Mouse (Mus musculus) gastrocnemius, adult 18-20 months (tissue): ENCODE measurements around the gene Celf1. TPM values are rescaled to one million over a fixed set of nuclear protein-coding genes. Genes with fewer than 3 reads are reported as not detected.

ENCODE experiments used
- DNase-seq: peaks from one replicate; pipeline ENCODE4 v3.0.0; 2021; ENCODE audit warnings: low spot score
- total RNA-seq, 2 experiments: library from RNA; stranded (reverse); gene quantifications; 2 replicates each; pipeline ENCODE4 v1.2.3; 2021

Gene Celf1
- total RNA-seq, 2 experiments from 2014 or later: 50.3 to 63.6 TPM

DNA sequence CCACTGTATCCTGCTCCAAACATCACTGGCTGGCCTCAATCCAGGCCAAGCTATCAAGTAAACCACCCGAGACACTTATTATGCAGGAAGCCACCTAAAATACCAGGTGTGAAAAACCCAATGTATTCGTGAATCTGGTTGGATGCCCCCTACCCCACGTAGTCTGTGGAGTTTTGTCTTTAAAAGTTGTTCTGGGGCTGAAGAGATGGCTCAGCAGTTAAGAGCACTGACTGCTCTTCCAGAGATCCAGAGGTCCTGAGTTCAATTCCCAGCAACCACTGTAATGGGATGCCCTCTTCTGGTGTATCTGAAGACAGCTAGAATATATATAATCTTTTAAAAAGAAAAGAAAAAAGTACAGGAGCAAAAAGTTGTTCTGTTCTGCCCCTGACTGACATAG lies 1.8 kb upstream of the Celf1 start:
- no peak for DNase-seq

DNA sequence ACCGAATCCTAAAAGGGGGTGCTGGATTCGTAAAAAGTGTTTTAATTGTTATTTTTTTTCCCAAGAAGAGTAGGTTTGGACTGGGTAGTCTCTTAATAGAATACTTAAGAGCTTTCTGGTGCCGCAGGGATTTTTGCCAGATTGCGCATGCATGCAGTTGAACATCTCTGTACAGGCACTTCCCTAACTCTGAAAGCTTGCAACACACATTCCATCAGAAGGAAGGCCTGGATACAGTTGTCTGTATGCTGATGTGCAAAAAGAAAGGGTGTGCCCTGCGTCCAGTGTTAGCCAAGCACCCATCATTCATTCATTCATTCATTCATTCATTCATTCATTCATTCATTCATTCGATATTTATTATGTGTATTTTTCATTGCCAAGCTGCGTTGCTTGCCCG lies 432 bp upstream of the Celf1 start:
- DNase-seq: peak; percentile 7

DNA sequence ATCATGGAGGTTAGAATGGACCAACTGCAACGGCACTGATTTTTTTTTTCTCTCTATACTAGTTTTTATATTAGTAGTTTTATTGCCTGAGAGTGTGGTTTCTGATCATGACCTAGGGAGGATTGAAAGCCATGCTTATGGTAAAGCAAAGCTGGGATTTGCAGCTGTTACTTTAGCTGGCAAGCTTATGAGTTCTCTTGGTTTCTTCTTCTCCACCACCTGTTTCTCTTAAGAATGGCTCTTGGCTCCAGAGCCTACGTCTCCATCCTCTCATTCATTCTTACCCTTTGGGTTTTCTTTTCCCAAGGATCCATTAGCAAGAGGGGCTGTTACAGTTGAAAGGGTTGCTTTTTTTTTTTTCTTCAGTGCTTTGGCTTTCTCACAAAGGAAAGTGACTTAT lies 1.6 kb downstream of the Celf1 start:
- no peak for DNase-seq

DNA sequence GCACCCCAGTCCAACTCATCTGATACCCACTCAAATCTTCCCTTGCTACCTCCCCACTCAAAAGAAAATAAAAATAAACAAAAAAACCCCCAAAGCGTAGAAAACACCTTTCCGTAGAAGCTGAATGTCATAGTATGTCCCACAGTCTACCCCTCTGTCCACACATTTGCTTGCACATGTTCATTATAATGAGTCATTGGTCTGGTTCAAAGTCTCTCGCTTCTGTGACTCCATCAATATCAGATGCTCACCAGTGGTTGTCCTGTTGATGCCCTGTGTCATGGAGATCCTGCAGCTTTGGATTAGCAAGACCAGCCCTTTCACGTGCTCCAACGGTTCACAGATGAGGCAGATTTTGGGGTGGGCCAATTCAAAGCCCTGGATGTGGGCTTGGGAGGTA lies 10.0 kb downstream of the Celf1 start:
- no peak for DNase-seq

DNA sequence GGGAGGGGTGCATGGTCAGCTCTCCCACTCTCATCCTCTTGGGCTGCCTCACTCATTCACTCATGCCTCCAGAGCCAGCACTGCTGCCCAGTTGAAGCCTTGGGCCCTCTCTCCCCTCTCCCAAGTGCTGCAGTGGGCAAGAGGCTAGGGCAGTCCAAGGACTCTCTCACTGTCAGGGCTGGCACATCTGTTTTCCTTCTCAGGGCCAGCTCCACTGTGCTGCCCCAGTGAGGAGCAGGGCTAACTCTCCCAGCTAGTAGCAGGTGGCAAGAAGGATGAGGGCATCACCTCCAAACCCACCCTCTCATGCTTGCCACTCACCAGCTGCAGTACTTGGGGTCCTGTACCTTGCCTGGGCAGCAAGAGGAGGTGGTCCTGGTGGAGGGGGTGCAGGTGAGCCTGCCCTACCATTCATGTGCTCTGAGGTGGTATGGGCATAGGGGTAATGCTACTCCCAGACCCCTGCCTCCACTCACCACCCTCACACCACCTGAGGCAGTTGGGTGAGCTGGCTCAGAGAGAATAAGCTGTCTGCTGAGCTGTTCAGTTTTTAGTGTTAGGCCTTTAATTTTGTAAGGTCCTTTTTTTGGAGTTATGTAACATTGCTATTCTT lies 10.5 kb downstream of the Celf1 start:
- DNase-seq: no peak

- DNase-seq: no peak
These were observed 13.3 kb downstream of the Celf1 start for GRCm38 (mm10) chr2:90953461-90953860.

DNA sequence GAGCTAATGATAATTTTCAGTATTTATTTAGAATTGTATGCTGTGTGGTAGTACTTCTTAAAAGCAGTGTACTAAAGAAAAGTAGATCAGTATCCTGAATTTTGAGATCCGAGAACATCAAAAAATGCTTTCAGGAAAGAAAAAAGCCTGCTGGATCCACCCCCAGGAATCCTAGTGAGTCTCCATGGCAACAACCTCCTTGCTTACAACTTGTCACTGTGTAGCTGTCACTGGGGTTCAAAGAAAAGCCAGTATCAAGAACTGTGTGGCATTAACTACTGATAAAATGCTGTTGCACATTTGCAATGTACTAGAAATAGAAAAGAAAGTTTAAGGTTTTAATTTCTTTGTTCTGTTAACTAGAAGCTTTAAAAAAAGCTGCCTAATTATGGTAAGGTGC lies 15.9 kb downstream of the Celf1 start:
- DNase-seq: no peak

DNA sequence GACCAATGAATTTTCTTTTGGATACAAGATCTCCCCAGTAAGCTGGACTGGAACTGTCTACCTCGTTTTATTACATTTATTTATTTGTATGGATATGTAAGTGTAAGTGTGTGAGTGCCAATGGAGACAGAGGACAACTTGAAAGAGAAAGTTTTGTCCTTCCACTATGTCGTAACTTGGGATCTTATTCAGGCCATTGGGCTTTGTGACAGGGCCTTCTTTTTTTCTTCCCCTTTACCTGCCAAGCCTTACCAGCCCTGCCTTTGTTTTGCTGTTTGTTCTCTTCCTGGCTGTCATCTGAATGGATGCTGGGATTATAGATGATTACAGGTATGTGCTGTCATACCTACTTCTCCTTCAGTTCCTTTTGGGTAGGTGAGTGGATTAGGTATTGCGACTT lies 18.7 kb downstream of the Celf1 start:
- no peak for DNase-seq

GRCm38 (mm10) chr2:90960012-90960411 lies 19.8 kb downstream of the Celf1 start:
- no peak for DNase-seq

DNA sequence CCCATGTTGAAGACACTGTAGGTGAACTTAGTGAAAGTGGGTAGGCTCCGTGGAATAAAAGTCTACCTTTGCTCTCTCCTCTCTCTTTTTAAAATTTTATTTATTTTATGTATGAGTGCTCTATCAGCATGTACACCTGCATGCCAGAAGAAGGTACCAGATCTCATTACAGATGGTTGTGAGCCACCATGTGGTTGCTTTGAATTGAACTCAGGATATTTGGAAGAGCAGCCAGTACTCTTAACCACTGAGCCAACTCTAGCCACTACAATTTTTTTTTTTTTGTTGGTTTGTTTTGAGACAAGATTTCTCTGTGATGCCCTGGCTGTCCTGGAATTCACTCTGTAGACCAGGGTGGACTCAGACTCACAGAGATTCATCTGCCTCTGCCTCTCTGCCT lies 23.1 kb downstream of the Celf1 start:
- DNase-seq: no peak

DNA sequence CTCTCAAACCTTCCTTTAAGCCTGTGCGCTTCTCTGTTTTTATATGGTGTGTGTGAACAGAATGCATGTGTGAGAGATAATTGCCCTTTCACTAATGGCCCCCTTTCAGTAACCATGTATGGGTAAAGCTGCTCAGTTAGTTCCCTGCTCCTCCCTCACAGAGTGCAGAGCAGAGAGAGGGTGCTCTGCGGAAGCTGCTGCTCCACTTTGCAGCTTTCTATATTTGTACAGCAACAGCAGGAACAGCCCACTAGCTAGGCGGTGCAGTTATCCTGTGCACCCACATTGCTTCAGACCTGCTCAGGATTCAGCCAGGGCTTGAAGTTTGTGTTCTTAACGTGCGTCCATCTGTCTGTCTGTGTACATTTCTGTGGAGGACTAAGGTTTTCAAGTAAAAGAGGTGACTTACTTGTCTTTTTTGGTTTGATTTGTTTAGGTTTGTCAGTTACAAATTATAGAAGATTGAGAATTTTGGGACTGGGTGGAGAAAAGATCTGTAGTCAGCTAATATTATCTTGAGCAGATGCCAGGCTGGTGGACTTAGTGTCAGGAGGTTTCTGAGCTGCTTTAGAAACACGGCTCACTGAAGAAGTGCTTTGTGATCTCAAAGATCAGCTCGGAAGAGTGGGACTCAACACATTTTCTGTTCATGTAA lies 24.8 kb downstream of the Celf1 start:
- peak; percentile 32 for DNase-seq

- DNase-seq: peak; percentile 13
These were observed 25.4 kb downstream of the Celf1 start for GRCm38 (mm10) chr2:90965466-90966080.

- DNase-seq: no peak
These were observed 30.4 kb downstream of the Celf1 start for GRCm38 (mm10) chr2:90970606-90971005.

- DNase-seq: no peak
These were observed 33.9 kb downstream of the Celf1 start for GRCm38 (mm10) chr2:90974101-90974500.

- no peak for DNase-seq
These were observed 35.1 kb downstream of the Celf1 start for GRCm38 (mm10) chr2:90975181-90975835.

DNA sequence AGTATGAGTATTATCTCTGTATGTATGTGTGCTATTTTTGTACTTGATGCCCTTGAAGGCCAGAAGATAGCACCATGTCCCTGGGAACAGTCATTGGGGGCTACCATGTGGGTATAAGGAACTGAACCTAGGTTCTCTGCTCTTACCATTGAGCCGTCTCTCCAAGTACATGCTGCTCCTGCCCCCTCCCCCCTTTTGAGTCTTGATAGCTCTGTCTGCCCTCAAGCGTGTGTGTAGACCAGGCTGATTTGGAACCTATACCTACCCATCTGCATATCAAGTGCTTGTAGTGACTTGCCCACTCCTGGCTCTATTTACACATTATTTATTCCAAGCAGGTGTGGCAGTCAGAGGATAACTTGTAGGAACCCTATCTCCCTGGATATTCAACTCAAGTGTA lies 36.4 kb downstream of the Celf1 start:
- DNase-seq: no peak

- DNase-seq: no peak
These were observed 37.1 kb downstream of the Celf1 start for GRCm38 (mm10) chr2:90977291-90977690.

- DNase-seq: no peak
These were observed 45.9 kb downstream of the Celf1 start for GRCm38 (mm10) chr2:90986055-90986454.

DNA sequence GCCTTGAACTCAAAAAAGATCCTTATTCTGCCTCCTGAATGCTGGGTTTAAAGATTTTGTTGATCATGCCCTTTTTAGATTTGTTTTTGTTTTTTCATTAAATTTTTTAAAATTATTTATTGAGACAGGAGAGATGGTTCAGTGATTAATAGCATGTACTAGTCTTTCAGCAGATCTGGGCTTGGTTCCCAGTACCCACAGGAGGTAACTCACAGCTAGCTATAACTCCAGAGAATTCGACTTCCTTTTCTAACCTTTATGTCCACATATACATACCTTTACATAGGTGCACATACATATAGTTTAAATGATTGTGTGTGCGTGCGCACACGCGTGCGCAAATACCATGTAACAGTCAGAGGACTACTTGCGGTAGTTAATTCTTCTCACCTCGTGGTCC lies 68.4 kb downstream of the Celf1 start:
- DNase-seq: no peak

DNA sequence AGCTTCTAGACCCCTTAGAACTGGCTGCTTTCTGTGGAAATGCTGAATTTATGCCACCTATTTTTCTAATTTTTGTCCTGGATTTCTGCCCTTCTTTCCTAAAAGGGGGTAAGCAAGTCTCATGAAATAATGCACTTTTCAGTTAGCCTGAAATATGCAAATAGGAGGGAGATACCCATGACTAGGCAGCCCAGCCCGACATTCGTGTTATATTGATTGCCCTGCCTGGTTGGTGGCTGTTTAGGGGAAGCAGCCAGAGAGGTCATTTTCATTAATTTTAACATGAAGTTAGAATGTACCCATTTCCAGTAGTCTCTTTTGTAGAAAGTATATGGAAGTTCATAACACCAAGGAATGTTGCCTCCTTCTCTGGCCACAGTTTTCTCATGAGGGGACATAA lies 73.7 kb downstream of the Celf1 start:
- no peak for DNase-seq

- DNase-seq: peak; percentile 46
These were observed 75.2 kb downstream of the Celf1 start for GRCm38 (mm10) chr2:91015386-91015785.

DNA sequence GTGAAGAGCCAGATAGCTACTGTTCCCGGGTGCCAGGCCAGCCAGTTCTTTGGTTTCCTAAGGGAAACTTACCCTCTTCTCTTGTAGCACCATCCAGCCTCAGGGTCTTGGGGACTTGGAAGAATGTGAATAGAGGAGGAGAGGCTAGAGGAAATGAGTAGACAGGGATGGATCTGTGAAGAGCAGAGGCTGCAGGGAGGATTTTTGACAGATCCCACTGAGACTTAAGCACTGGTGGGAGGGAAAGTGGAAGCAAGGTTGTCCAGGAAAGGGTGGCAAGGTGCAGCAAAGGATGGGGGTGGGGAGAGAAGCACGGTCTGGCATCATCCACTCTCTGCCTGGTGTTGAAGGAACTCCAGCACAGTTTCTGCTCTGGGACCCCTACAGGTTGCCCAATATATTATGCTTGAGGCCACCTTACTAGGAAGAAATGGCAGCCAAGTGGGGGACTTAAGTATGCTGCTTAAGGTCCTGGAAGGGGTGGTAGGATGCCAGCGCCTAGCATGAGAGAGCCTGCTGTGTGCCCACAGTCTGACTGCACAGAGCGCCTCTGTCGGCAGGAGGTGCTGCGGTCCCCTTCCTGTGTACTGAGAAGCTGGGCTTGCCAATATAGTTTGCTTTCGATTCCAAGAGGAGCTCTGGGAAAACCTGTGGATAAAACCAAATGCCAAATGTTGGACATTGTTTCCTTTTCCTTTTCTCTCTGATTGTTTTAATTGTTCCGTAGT lies 78.0 kb downstream of the Celf1 start:
- peak; percentile 44 for DNase-seq
